Mouse (Mus musculus) intestine, postnatal 0 days (tissue): ENCODE measurements around the gene Mipep. TPM values are rescaled to one million over a fixed set of nuclear protein-coding genes. Genes with fewer than 3 reads are reported as not detected.

Experiments used
- ATAC-seq: fragments of 200-750 bp; cut with Nextera tagmentation; 2 replicates; pipeline ENCODE4 v1.8.0; 2017; ENCODE audit warnings: mild to moderate bottlenecking, moderate TSS enrichment, moderate library complexity
- H3K27ac ChIP-seq: fragments of 300-500 bp; sonication (generic); 2 replicates; pipeline ENCODE4 v1.5.1; 2014; ENCODE audit warnings: mild to moderate bottlenecking, low read depth, low read length, moderate library complexity
- H3K27me3 ChIP-seq: fragments of 300-500 bp; sonication (generic); replicated peaks from 2 replicates; pipeline ENCODE4 v1.6.1; 2014; ENCODE audit warnings: low read length, mixed read lengths; ENCODE audit not compliant: control insufficient read depth, insufficient read depth
- H3K36me3 ChIP-seq: fragments of 300-500 bp; sonication (generic); 2 replicates; pipeline ENCODE4 v1.6.1; 2014; ENCODE audit warnings: mild to moderate bottlenecking, moderate library complexity; ENCODE audit not compliant: control insufficient read depth, insufficient read depth
- H3K4me1 ChIP-seq: fragments of 300-500 bp; sonication (generic); replicated peaks from 2 replicates; pipeline ENCODE4 v1.6.1; 2014; ENCODE audit warnings: antibody characterized with exemption, low read length, mixed read lengths; ENCODE audit not compliant: control insufficient read depth, insufficient read depth
- H3K4me2 ChIP-seq: fragments of 300-500 bp; sonication (generic); replicated peaks from 2 replicates; pipeline ENCODE4 v1.6.1; 2014; ENCODE audit warnings: low read depth, mild to moderate bottlenecking, moderate library complexity
- H3K4me3 ChIP-seq: fragments of 300-500 bp; sonication (generic); 2 replicates; pipeline ENCODE4 v1.5.1; 2014; ENCODE audit warnings: low read depth, low read length
- H3K9ac ChIP-seq: fragments of 300-500 bp; sonication (generic); 2 replicates; pipeline ENCODE4 v1.6.1; 2014; ENCODE audit warnings: mild to moderate bottlenecking, low read depth, low read length
- H3K9me3 ChIP-seq: fragments of 300-500 bp; sonication (generic); 2 replicates; pipeline ENCODE4 v1.6.1; 2016; ENCODE audit warnings: mixed run types; ENCODE audit not compliant: control insufficient read depth
- CTCF ChIP-seq: sonication (generic); IDR thresholded peaks from 2 replicates; pipeline ENCODE4 v1.5.1; 2016; ENCODE audit warnings: low read depth, mild to moderate bottlenecking, control low read depth, antibody characterized with exemption, moderate library complexity
- WGBS: fragments of 180-500 bp; shearing (Covaris S2); extraction: QIAGEN DNeasy Blood & Tissue Kit; methylation state at CpG from one replicate; pipeline ENCODE4 v1.1.7; 2014; 5-methylcytosine and 5-hydroxymethylcytosine counted together
- polyA plus RNA-seq: library from polyadenylated mRNA; unstranded; fragments of >200 nt; fragmentation: Nextera tagmentation; extraction: Ambion mirVana; gene quantifications from 2 replicates; pipeline ENCODE4 v1.2.1, GENCODE M21; 2015

Mipep gene
- polyA plus RNA-seq, 1 experiment from 2014 or later, result 7.0 TPM

GRCm38 (mm10) chr14:60743681-60744080 is 40.7 kb upstream of the Mipep start:
- Histone ChIP-seq H3K27ac (no peak overlapping the region), H3K9ac (no peak overlapping the region), H3K36me3 (peaks cover 41% of the 10 kb centered on the region), H3K9me3 (no peaks in the 10 kb centered on the region), H3K27me3 (no peaks in the 10 kb centered on the region), H3K4me2 (no peak overlapping the region), H3K4me3 (no peak overlapping the region), H3K4me1 (peaks cover 3% of the 10 kb centered on the region)
- 68% methylated on average over 9 of the region's 9 CpGs for WGBS
- ATAC-seq, result no peak
- TF ChIP-seq CTCF, result no peak

GRCm38 (mm10) chr14:60745201-60745600 is 39.2 kb upstream of the Mipep start:
- no peaks in the 10 kb centered on the region for H3K27me3 ChIP-seq
- WGBS, result 46% methylated on average over 6 of the region's 6 CpGs
- no peak overlapping the region for H3K27ac ChIP-seq
- no peak for TF ChIP-seq CTCF
- no peaks in the 10 kb centered on the region; the same call in 1 of the 2 replicates for H3K4me1 ChIP-seq
- H3K9ac ChIP-seq, result no peak overlapping the region
- no peak overlapping the region for H3K4me2 ChIP-seq
- H3K9me3 ChIP-seq, result no peaks in the 10 kb centered on the region
- ATAC-seq, result peak; percentile 41; the same call in 1 of the 2 replicates
- H3K4me3 ChIP-seq, result no peak overlapping the region
- H3K36me3 ChIP-seq, result peaks cover 53% of the 10 kb centered on the region

- Histone ChIP-seq H3K9me3 (no peaks in the 10 kb centered on the region), H3K27ac (no peak overlapping the region), H3K9ac (no peak overlapping the region), H3K4me3 (no peak overlapping the region), H3K36me3 (peaks cover 63% of the 10 kb centered on the region), H3K4me2 (no peak overlapping the region), H3K4me1 (no peaks in the 10 kb centered on the region; the same call in 1 of the 2 replicates), H3K27me3 (no peaks in the 10 kb centered on the region)
- 88% methylated on average over 10 of the region's 10 CpGs for WGBS
- no peak for ATAC-seq
- TF ChIP-seq CTCF, result no peak
These were observed 38.2 kb upstream of the Mipep start for GRCm38 (mm10) chr14:60746141-60746540.

- no peak for ATAC-seq
- no peak overlapping the region for H3K27ac ChIP-seq
- no peak overlapping the region for H3K4me3 ChIP-seq
- no peak for TF ChIP-seq CTCF
- no peak overlapping the region for H3K4me2 ChIP-seq
- no peaks in the 10 kb centered on the region for H3K9me3 ChIP-seq
- WGBS, result 88% methylated on average over 21 of the region's 21 CpGs
- H3K4me1 ChIP-seq, result no peaks in the 10 kb centered on the region; the same call in 1 of the 2 replicates
- no peaks in the 10 kb centered on the region for H3K27me3 ChIP-seq
- no peak overlapping the region for H3K9ac ChIP-seq
- peaks cover 68% of the 10 kb centered on the region for H3K36me3 ChIP-seq
These were observed 37.1 kb upstream of the Mipep start for GRCm38 (mm10) chr14:60747154-60747870.

GRCm38 (mm10) chr14:60749880-60750279 is 34.5 kb upstream of the Mipep start:
- Histone ChIP-seq H3K9ac (no peak overlapping the region), H3K36me3 (peaks cover 75% of the 10 kb centered on the region), H3K27ac (no peak overlapping the region; the same call in 1 of the 2 replicates), H3K4me3 (no peak overlapping the region), H3K9me3 (no peaks in the 10 kb centered on the region), H3K27me3 (no peaks in the 10 kb centered on the region), H3K4me1 (no peaks in the 10 kb centered on the region), H3K4me2 (no peak overlapping the region)
- ATAC-seq, result no peak
- no peak for TF ChIP-seq CTCF
- WGBS, result 75% methylated on average over 12 of the region's 12 CpGs

GRCm38 (mm10) chr14:60751581-60751980 is 32.8 kb upstream of the Mipep start:
- 93% methylated on average over 16 of the region's 16 CpGs for WGBS
- Histone ChIP-seq H3K36me3 (peaks cover 73% of the 10 kb centered on the region), H3K27ac (no peak overlapping the region), H3K9ac (no peak overlapping the region), H3K27me3 (no peaks in the 10 kb centered on the region), H3K4me3 (no peak overlapping the region), H3K9me3 (no peaks in the 10 kb centered on the region), H3K4me1 (no peaks in the 10 kb centered on the region), H3K4me2 (no peak overlapping the region)
- no peak for TF ChIP-seq CTCF
- ATAC-seq, result no peak
